8 mouse cellular contexts compared by ENCODE assay signal in the genomic region with DNA sequence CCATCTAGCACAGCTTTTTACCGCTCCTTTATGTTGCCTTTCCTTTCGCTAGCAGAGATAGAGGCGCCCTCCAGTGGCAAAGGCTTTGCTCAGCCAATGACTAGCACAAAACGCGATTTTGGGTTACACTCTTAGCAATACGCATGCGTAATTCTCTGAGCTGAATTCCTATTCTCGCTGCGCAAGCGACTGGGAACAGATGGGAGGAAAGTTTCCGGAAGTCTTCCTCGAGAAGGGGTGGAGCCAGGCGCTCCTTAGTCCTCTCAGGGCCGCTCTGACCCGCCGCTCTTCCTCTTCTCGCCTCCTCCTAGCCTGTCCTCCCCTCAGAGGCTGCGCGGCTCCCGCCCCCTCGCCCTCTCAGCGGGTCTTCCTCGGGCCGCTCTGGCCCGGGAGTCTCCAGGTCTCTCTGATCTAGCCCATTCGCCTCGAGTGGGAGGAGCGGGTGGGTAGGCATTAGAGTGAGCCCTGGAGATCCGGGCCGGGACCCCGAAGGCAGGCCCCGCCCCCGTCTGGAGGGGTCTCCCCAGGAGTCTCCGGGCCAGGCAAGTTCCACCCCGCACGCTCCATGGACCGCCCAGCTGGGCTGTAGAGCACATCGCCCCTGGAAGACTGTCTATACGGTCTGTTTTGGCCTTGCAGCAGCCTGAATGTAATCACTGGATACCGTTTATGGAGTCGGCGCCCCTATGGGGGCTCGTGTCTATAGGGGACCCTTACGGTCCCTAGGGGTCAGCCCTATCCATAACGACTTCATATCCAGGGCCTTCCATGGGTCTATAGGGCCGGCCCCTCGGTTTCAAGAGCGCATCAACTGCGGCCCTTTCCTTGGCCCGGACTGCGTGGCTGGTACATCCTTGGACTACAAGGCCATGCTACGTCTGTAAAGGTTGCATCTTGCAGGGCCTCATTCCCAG. TPM values are rescaled to one million over a fixed set of nuclear protein-coding genes. Genes with fewer than 3 reads are reported as not detected.
DNase-seq lines count a peak whose midpoint lies in the region; ATAC-seq lines count a peak whose summit lies in the region.

Gene Megf8, plus strand, starts transcription at position 633 of the 914 bp plus-strand sequence.

- peak within 1 kb of the TSS; percentile 67 for H3K4me3 ChIP-seq in hindbrain, embryonic 14.5 days (replicated peaks; ENCODE audit: low read length)

- DNase-seq in R1 (ENCODE audit: low read depth, low spot score): peak; percentile 100
- DNase-seq in cerebellum, postnatal 25 days: peak; percentile 93 to 98
- peak; percentile 93 to 94 for DNase-seq in frontal cortex, postnatal 25 days (ENCODE audit: low spot score in 2 of 2)
- DNase-seq in hindbrain, embryonic 14.5 days (ENCODE audit: low spot score): peak; percentile 99
- DNase-seq in layer of hippocampus, postnatal 36 days: peak; percentile 91 to 94
- peak; percentile 99 for DNase-seq in lung, postnatal 36 days
- DNase-seq in retina, postnatal 1 day: peak; percentile 100
- DNase-seq in urinary bladder, adult 18-20 months (ENCODE audit: low spot score in 2 of 2): peak; percentile 87 to 93

- peak within 1 kb of the TSS; percentile 87 for H3K9ac ChIP-seq in hindbrain, embryonic 14.5 days

- H3K27me3 ChIP-seq in hindbrain, embryonic 14.5 days (ENCODE audit: control insufficient read depth, insufficient read depth, low read length): peaks cover 39% of the 10 kb centered on the region

- peak; percentile 98 for ATAC-seq in hindbrain, embryonic 14.5 days (ENCODE audit: low FRiP score)

- H3K9me3 ChIP-seq in hindbrain, embryonic 14.5 days (ENCODE audit: control insufficient read depth, low read length): no peaks in the 10 kb centered on the region

- peak within 1 kb of the TSS; percentile 97 for H3K4me2 ChIP-seq in hindbrain, embryonic 14.5 days (replicated peaks)

- WGBS in hindbrain, embryonic 14.5 days: 1% methylated on average over 51 of the region's 52 CpGs

- peak within 1 kb of the TSS; percentile 83 for H3K27ac ChIP-seq in hindbrain, embryonic 14.5 days

- H3K36me3 ChIP-seq in hindbrain, embryonic 14.5 days (replicated peaks; ENCODE audit: control insufficient read depth, insufficient read depth): peaks cover 16% of the 10 kb centered on the region

- H3K4me1 ChIP-seq in hindbrain, embryonic 14.5 days (replicated peaks; ENCODE audit: control insufficient read depth, insufficient read depth, low read length): peaks cover 30% of the 10 kb centered on the region

RNA-seq across cellular contexts. Expression of gene Megf8, which starts in this region (rescaled TPM):
- polyA plus RNA-seq in hindbrain, embryonic 14.5 days (2014; fragmentation: Nextera tagmentation; extraction: Ambion mirVana): 22.0 and 23.8 TPM in 2 replicates
- 10 to 100 TPM; 95.3 to 95.9 TPM for total RNA-seq in layer of hippocampus, postnatal 36 days (2021)

Comparison
In these comparisons a context has a peak if more than half of its experiments do, and no peak if none do; other contexts are left out.
1. Peak in every context shown above with its lines: DNase-seq, ATAC-seq, H3K4me3 ChIP-seq and H3K27ac ChIP-seq.